8 mouse cellular contexts compared by ENCODE assay signal in the genomic region with DNA sequence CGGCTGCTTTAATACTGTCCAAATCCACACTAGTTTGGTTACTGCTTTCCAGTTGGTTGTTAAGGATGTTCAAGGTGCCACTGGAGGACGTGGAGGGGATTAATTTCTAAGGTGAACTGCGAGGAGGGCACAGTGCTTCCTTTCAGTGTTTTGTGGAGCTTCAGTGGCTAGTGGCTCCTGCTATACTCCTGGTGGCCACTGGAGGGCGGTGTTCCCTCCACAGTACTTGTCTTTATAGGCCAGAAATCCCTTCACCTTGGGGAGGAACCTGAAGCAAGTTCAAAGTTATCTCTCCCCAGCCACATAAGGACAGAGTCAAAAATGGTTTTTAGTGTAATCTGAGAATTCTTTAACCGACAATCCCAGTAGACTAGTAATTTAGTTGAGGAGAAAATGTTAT.
DNase-seq lines count a peak whose midpoint lies in the region; ATAC-seq and TF ChIP-seq lines count a peak whose summit lies in the region.

No protein-coding gene starts in this region.

- WGBS in embryonic facial prominence, embryonic 11.5 days = 36% methylated on average over 5 of the region's 5 CpGs
- WGBS in liver, embryonic 11.5 days = 38% methylated on average over 5 of the region's 5 CpGs

- peak; percentile 88 for TF ChIP-seq CTCF in bone marrow macrophage, adult 2 months (IDR thresholded peaks at IDR 0.05; ENCODE audit: low read depth, low read length)

- no peaks in the 10 kb centered on the region for H3K27me3 ChIP-seq in embryonic facial prominence, embryonic 11.5 days (ENCODE audit: control insufficient read depth, insufficient read depth, low read length)
- no peaks in the 10 kb centered on the region for H3K27me3 ChIP-seq in liver, embryonic 11.5 days (replicated peaks; ENCODE audit: control insufficient read depth, insufficient read depth, low read length)

- TF ChIP-seq POLR2A in bone marrow macrophage, adult 2 months (IDR thresholded peaks at IDR 0.05; ENCODE audit: borderline replicate concordance, low read depth, low read length) = no peak

- no peaks in the 10 kb centered on the region for H3K9me3 ChIP-seq in embryonic facial prominence, embryonic 11.5 days (replicated peaks; ENCODE audit: control insufficient read depth, low read length)
- no peaks in the 10 kb centered on the region for H3K9me3 ChIP-seq in liver, embryonic 11.5 days (ENCODE audit: control insufficient read depth, low read length)

- no peak overlapping the region for H3K9ac ChIP-seq in embryonic facial prominence, embryonic 11.5 days (replicated peaks; ENCODE audit: low read length)
- H3K9ac ChIP-seq in liver, embryonic 11.5 days (ENCODE audit: low read depth, low read length) = no peak overlapping the region

- no peak overlapping the region for H3K27ac ChIP-seq in bone marrow macrophage, adult 2 months (ENCODE audit: insufficient read depth, low read depth, low read length)
- no peak overlapping the region for H3K27ac ChIP-seq in embryonic facial prominence, embryonic 11.5 days (replicated peaks; ENCODE audit: low read depth, low read length)
- H3K27ac ChIP-seq in liver, embryonic 11.5 days (ENCODE audit: low read depth, low read length) = no peak overlapping the region

- ATAC-seq in embryonic facial prominence, embryonic 11.5 days (replicated peaks; ENCODE audit: insufficient number of reproducible peaks, low FRiP score, low TSS enrichment, low read depth) = no peak
- ATAC-seq in liver, embryonic 11.5 days (replicated peaks; ENCODE audit: low FRiP score) = no peak
- no peak for ATAC-seq in activated CD4-positive, CD25-positive, alpha-beta regulatory T cell, adult 4 months

- no peak overlapping the region for H3K4me3 ChIP-seq in bone marrow macrophage, adult 2 months (ENCODE audit: insufficient read depth, low read length)
- no peak overlapping the region for H3K4me3 ChIP-seq in embryonic facial prominence, embryonic 11.5 days (ENCODE audit: low read depth, low read length)
- no peak overlapping the region for H3K4me3 ChIP-seq in liver, embryonic 11.5 days (ENCODE audit: low read depth, low read length)

- H3K4me2 ChIP-seq in embryonic facial prominence, embryonic 11.5 days (ENCODE audit: low read depth, low read length) = no peak overlapping the region
- H3K4me2 ChIP-seq in liver, embryonic 11.5 days = no peak overlapping the region

- H3K36me3 ChIP-seq in embryonic facial prominence, embryonic 11.5 days (replicated peaks; ENCODE audit: control insufficient read depth, insufficient read depth, low read depth, low read length) = peaks cover 6% of the 10 kb centered on the region; the same call in 1 of the 2 replicates
- H3K36me3 ChIP-seq in liver, embryonic 11.5 days (ENCODE audit: control insufficient read depth, insufficient read depth, low read length) = peaks cover 9% of the 10 kb centered on the region; the same call in 1 of the 2 replicates

- H3K4me1 ChIP-seq in bone marrow macrophage, adult 2 months (ENCODE audit: control insufficient read depth, insufficient read depth, low read length) = no peaks in the 10 kb centered on the region
- H3K4me1 ChIP-seq in embryonic facial prominence, embryonic 11.5 days (ENCODE audit: control insufficient read depth, insufficient read depth, low read length) = no peaks in the 10 kb centered on the region
- H3K4me1 ChIP-seq in liver, embryonic 11.5 days (replicated peaks; ENCODE audit: control insufficient read depth, insufficient read depth, low read length) = no peaks in the 10 kb centered on the region

- peak; percentile 11 to 28 for DNase-seq in urinary bladder, adult 18-20 months (ENCODE audit: low spot score in 2 of 2)
- DNase-seq in urinary bladder, adult 2 months (ENCODE audit: low spot score) = no peak
- DNase-seq in embryonic facial prominence, embryonic 11.5 days (ENCODE audit: low spot score) = peak; percentile 69
- DNase-seq in induced T-regulatory cell, adult 2 months (ENCODE audit: low read depth) = peak; percentile 52
- peak; percentile 40 for DNase-seq in liver, embryonic 11.5 days (ENCODE audit: low spot score)
- DNase-seq in retina, embryonic 14.5 days (ENCODE audit: low spot score) = peak; percentile 83
